Mouse (Mus musculus) limb, embryonic 11.5 days (tissue): ENCODE measurements around the gene Gucy2d. TPM values are rescaled to one million over a fixed set of nuclear protein-coding genes. Genes with fewer than 3 reads are reported as not detected.

Source experiments
- ATAC-seq: fragments of 200-750 bp; cut with Nextera tagmentation; 2 replicates; pipeline ENCODE4 v1.8.0; 2017; ENCODE audit warnings: low read depth; ENCODE audit not compliant: insufficient number of reproducible peaks, low FRiP score, low TSS enrichment
- DNase-seq: peaks from one replicate; pipeline ENCODE4 v3.0.0-alpha.2; 2015; ENCODE audit warnings: low spot score
- H3K27ac ChIP-seq: fragments of 300-500 bp; sonication (generic); replicated peaks from 2 replicates; pipeline ENCODE4 v1.5.1; 2014; ENCODE audit warnings: low read depth, mild to moderate bottlenecking, low read length
- H3K27me3 ChIP-seq: fragments of 300-500 bp; sonication (generic); 2 replicates; pipeline ENCODE4 v1.6.1; 2014; ENCODE audit warnings: mild to moderate bottlenecking, low read length, mixed read lengths; ENCODE audit not compliant: control insufficient read depth, insufficient read depth
- H3K36me3 ChIP-seq: fragments of 300-500 bp; sonication (generic); 2 replicates; pipeline ENCODE4 v1.6.1; 2014; ENCODE audit warnings: mild to moderate bottlenecking, low read length, moderate library complexity, mixed read lengths; ENCODE audit not compliant: control insufficient read depth, insufficient read depth
- H3K4me1 ChIP-seq: fragments of 300-500 bp; sonication (generic); 2 replicates; pipeline ENCODE4 v1.6.1; 2014; ENCODE audit warnings: low read length, mixed read lengths; ENCODE audit not compliant: control insufficient read depth, insufficient read depth
- H3K4me2 ChIP-seq: fragments of 300-500 bp; sonication (generic); 2 replicates; pipeline ENCODE4 v1.6.1; 2014; ENCODE audit warnings: low read depth, mild to moderate bottlenecking, moderate library complexity; ENCODE audit not compliant: severe bottlenecking
- H3K4me3 ChIP-seq: fragments of 300-500 bp; sonication (generic); 2 replicates; pipeline ENCODE4 v1.5.1; 2014; ENCODE audit warnings: low read depth, low read length
- H3K9ac ChIP-seq: fragments of 300-500 bp; sonication (generic); 2 replicates; pipeline ENCODE4 v1.6.1; 2014; ENCODE audit warnings: mild to moderate bottlenecking, low read length
- H3K9me3 ChIP-seq: fragments of 300-500 bp; sonication (generic); 2 replicates; pipeline ENCODE4 v1.6.1; 2016; ENCODE audit warnings: low read length; ENCODE audit not compliant: control insufficient read depth
- WGBS: fragments of 180-500 bp; shearing (Covaris S2); extraction: QIAGEN DNeasy Blood & Tissue Kit; methylation state at CpG from one replicate; pipeline ENCODE4 v1.1.7; 2014; 5-methylcytosine and 5-hydroxymethylcytosine counted together
- polyA plus RNA-seq: library from polyadenylated mRNA; unstranded; fragments of >200 nt; fragmentation: Nextera tagmentation; extraction: Ambion mirVana; gene quantifications from 2 replicates; pipeline ENCODE4 v1.2.1, GENCODE M21; 2014

The Gucy2d gene
- polyA plus RNA-seq, 1 experiment from 2014 or later, result not detected

GRCm38 (mm10) chr7:98427115-98427835, 12.9 kb upstream of the Gucy2d start:
- Histone ChIP-seq H3K9me3 (no peaks in the 10 kb centered on the region), H3K27me3 (no peaks in the 10 kb centered on the region), H3K36me3 (no peaks in the 10 kb centered on the region), H3K4me1 (0 out of 2 replicates have a peak, but pooled peaks cover 2% of the 10 kb centered on the region), H3K4me3 (no peak overlapping the region), H3K4me2 (no peak overlapping the region), H3K27ac (no peak overlapping the region), H3K9ac (no peak overlapping the region)
- WGBS, result 79% methylated on average over 11 of the region's 11 CpGs
- ATAC-seq (no peak), DNase-seq (no peak)

GRCm38 (mm10) chr7:98429579-98429978, 10.6 kb upstream of the Gucy2d start:
- Histone ChIP-seq H3K27ac (no peak overlapping the region), H3K4me1 (no peaks in the 10 kb centered on the region), H3K27me3 (no peaks in the 10 kb centered on the region), H3K36me3 (no peaks in the 10 kb centered on the region), H3K4me3 (no peak overlapping the region), H3K9ac (no peak overlapping the region), H3K4me2 (no peak overlapping the region), H3K9me3 (no peaks in the 10 kb centered on the region)
- ATAC-seq (no peak), DNase-seq (no peak)
- 95% methylated on average over 3 of the region's 3 CpGs for WGBS

- Histone ChIP-seq H3K9ac (no peak overlapping the region), H3K36me3 (no peaks in the 10 kb centered on the region), H3K9me3 (no peaks in the 10 kb centered on the region), H3K27me3 (no peaks in the 10 kb centered on the region), H3K4me1 (no peaks in the 10 kb centered on the region), H3K27ac (no peak overlapping the region), H3K4me3 (no peak overlapping the region), H3K4me2 (no peak overlapping the region)
- ATAC-seq (no peak; the same call in 1 of the 2 replicates), DNase-seq (peak; percentile 84)
- WGBS, result 34% methylated on average over 3 of the region's 3 CpGs
Observed at GRCm38 (mm10) chr7:98430785-98431184, 9.4 kb upstream of the Gucy2d start.

- Histone ChIP-seq H3K27ac (no peak overlapping the region), H3K4me2 (no peak overlapping the region), H3K4me1 (no peaks in the 10 kb centered on the region), H3K9ac (no peak overlapping the region), H3K4me3 (no peak overlapping the region), H3K36me3 (no peaks in the 10 kb centered on the region), H3K27me3 (no peaks in the 10 kb centered on the region), H3K9me3 (no peaks in the 10 kb centered on the region)
- WGBS, result 39% methylated on average over 9 of the region's 9 CpGs
- peak; percentile 76 for DNase-seq
- no peak for ATAC-seq
Observed at GRCm38 (mm10) chr7:98437629-98438028, 2.6 kb upstream of the Gucy2d start.

- Histone ChIP-seq H3K9ac (no peak overlapping the region), H3K36me3 (no peaks in the 10 kb centered on the region), H3K27me3 (no peaks in the 10 kb centered on the region), H3K4me1 (no peaks in the 10 kb centered on the region), H3K4me3 (no peak overlapping the region), H3K27ac (no peak overlapping the region), H3K9me3 (no peaks in the 10 kb centered on the region), H3K4me2 (no peak overlapping the region)
- no peak for ATAC-seq
- DNase-seq, result no peak
- WGBS, result 71% methylated on average over 3 of the region's 3 CpGs
Observed at GRCm38 (mm10) chr7:98446873-98447272, 6.7 kb downstream of the Gucy2d start.

- Histone ChIP-seq H3K4me2 (no peak overlapping the region), H3K4me1 (no peaks in the 10 kb centered on the region), H3K9ac (no peak overlapping the region), H3K36me3 (no peaks in the 10 kb centered on the region), H3K27ac (no peak overlapping the region), H3K27me3 (no peaks in the 10 kb centered on the region), H3K9me3 (no peaks in the 10 kb centered on the region), H3K4me3 (no peak overlapping the region)
- DNase-seq, result no peak
- no peak for ATAC-seq
- 66% methylated on average over 11 of the region's 11 CpGs for WGBS
Observed at GRCm38 (mm10) chr7:98447585-98448308, 7.5 kb downstream of the Gucy2d start.

- H3K9me3 ChIP-seq, result no peaks in the 10 kb centered on the region
- H3K9ac ChIP-seq, result no peak overlapping the region
- H3K36me3 ChIP-seq, result no peaks in the 10 kb centered on the region
- no peak for DNase-seq
- 95% methylated on average over 5 of the region's 5 CpGs for WGBS
- no peak overlapping the region for H3K4me2 ChIP-seq
- no peaks in the 10 kb centered on the region for H3K27me3 ChIP-seq
- H3K4me3 ChIP-seq, result no peak overlapping the region
- ATAC-seq, result no peak
- no peak overlapping the region for H3K27ac ChIP-seq
- H3K4me1 ChIP-seq, result no peaks in the 10 kb centered on the region
Observed at GRCm38 (mm10) chr7:98448309-98448630, 8.1 kb downstream of the Gucy2d start.

GRCm38 (mm10) chr7:98449696-98450095, 9.5 kb downstream of the Gucy2d start:
- Histone ChIP-seq H3K27me3 (no peaks in the 10 kb centered on the region), H3K27ac (no peak overlapping the region), H3K36me3 (no peaks in the 10 kb centered on the region), H3K9ac (no peak overlapping the region), H3K9me3 (no peaks in the 10 kb centered on the region), H3K4me1 (peaks cover under 1% of the 10 kb centered on the region; the same call in 1 of the 2 replicates), H3K4me3 (no peak overlapping the region), H3K4me2 (no peak overlapping the region)
- ATAC-seq (no peak), DNase-seq (no peak)
- WGBS, result 87% methylated on average over 9 of the region's 9 CpGs
